Mouse (Mus musculus) midbrain, embryonic 11.5 days (tissue): ENCODE data around the gene March6. TPM values are rescaled to one million over a fixed set of nuclear protein-coding genes. Genes with fewer than 3 reads are reported as not detected.

Experiments
- ATAC-seq: fragments of 200-750 bp; cut with Nextera tagmentation; 2 replicates; pipeline ENCODE4 v1.8.0; 2017; ENCODE audit warnings: moderate TSS enrichment, moderate library complexity; ENCODE audit not compliant: low FRiP score
- DNase-seq: peaks from one replicate; pipeline ENCODE4 v3.0.0; 2015; ENCODE audit warnings: low spot score; ENCODE audit errors: missing footprints
- H3K27ac ChIP-seq: fragments of 300-500 bp; sonication (generic); 2 replicates; pipeline ENCODE4 v1.5.1; 2014; ENCODE audit warnings: low read depth, low read length
- H3K27me3 ChIP-seq: fragments of 300-500 bp; sonication (generic); 2 replicates; pipeline ENCODE4 v1.6.1; 2014; ENCODE audit warnings: mild to moderate bottlenecking, low read length, moderate library complexity, mixed read lengths; ENCODE audit not compliant: control insufficient read depth, insufficient read depth
- H3K36me3 ChIP-seq: fragments of 300-500 bp; sonication (generic); 2 replicates; pipeline ENCODE4 v1.6.1; 2014; ENCODE audit warnings: mild to moderate bottlenecking, low read length, moderate library complexity, mixed read lengths; ENCODE audit not compliant: control insufficient read depth, insufficient read depth
- H3K4me1 ChIP-seq: fragments of 300-500 bp; sonication (generic); 2 replicates; pipeline ENCODE4 v1.6.1; 2014; ENCODE audit warnings: low read length; ENCODE audit not compliant: control insufficient read depth, insufficient read depth
- H3K4me2 ChIP-seq: fragments of 300-500 bp; sonication (generic); 2 replicates; pipeline ENCODE4 v1.6.1; 2014; ENCODE audit warnings: mild to moderate bottlenecking, moderate library complexity
- H3K4me3 ChIP-seq: fragments of 300-500 bp; sonication (generic); 2 replicates; pipeline ENCODE4 v1.5.1; 2014; ENCODE audit warnings: low read depth, low read length
- H3K9ac ChIP-seq: fragments of 300-500 bp; sonication (generic); 2 replicates; pipeline ENCODE4 v1.6.1; 2014; ENCODE audit warnings: low read length
- H3K9me3 ChIP-seq: fragments of 300-500 bp; sonication (generic); 2 replicates; pipeline ENCODE4 v1.6.1; 2016; ENCODE audit warnings: low read length; ENCODE audit not compliant: control insufficient read depth
- WGBS: fragments of 180-500 bp; shearing (Covaris S2); extraction: QIAGEN DNeasy Blood & Tissue Kit; methylation state at CpG from one replicate; pipeline ENCODE4 v1.1.7; 2014; 5-methylcytosine and 5-hydroxymethylcytosine counted together
- polyA plus RNA-seq: library from polyadenylated mRNA; unstranded; fragments of >200 nt; fragmentation: Nextera tagmentation; extraction: Ambion mirVana; gene quantifications from 2 replicates; pipeline ENCODE4 v1.2.1, GENCODE M21; 2014

Gene March6
- polyA plus RNA-seq, 1 experiment from 2014 or later = 53.9 TPM

DNA sequence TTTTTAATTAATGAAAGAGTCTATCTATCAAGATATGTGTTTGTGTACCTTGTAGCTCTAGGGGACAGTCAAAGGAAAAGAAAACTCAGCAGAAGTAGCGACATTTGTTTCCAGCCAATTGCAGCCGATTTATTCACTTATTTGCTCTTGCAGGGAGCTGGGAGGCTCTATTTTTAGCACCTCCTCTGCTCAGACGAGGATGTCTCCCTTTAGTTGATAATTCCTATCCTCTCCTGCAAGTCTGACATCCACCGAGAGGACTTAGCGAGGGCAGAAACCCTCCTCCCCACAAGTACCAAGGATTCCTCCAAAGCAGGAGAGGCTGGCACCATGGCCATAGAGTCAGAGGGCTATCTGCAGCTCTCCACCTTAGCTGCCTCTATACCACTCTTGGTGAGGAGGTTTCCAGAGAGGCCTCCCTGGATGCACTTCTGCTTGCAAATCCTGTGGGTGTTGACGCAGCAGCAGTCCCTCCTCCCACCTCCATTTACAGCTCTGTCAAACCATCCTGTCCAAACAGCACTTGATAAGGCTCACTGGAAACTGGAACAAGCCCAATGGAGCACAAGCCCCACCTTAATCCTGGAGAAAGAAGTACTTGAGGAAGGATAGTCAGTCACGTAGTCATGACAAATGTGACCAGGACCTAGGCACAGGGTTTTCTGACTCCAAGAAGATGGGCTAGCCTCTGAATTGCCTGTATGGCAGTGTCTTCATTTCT lies 108.0 kb downstream of the March6 start:
- H3K4me2 ChIP-seq = no peak overlapping the region
- no peaks in the 10 kb centered on the region for H3K27me3 ChIP-seq

DNA sequence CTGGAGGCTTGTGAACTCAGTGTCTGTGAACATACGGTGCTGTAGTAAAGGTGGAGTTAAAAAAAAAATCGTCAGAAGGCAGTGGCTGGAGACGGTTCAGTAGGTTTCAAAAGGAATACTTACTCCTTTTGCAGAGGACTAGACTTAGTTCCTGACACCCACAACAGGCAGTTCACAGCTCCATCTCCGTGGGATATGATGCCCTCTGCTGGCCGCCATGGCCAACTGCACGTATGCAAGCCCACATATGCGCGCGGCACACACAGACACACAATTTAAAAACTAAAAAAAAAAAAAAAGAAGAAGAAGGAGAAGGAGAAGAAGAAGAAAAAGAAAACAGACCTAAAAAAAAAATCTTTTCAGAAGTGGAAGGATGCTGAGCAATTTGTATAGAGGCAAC lies 111.8 kb downstream of the March6 start:
- no peak overlapping the region for H3K27ac ChIP-seq
- 40% methylated on average over 9 of the region's 9 CpGs for WGBS
- H3K9me3 ChIP-seq = no peaks in the 10 kb centered on the region
- no peaks in the 10 kb centered on the region for H3K4me1 ChIP-seq
- H3K4me3 ChIP-seq = no peak overlapping the region
- no peak overlapping the region for H3K9ac ChIP-seq
- DNase-seq (no peak), ATAC-seq (no peak)
- no peaks in the 10 kb centered on the region for H3K36me3 ChIP-seq
- H3K4me2 ChIP-seq = no peak overlapping the region
- H3K27me3 ChIP-seq = no peaks in the 10 kb centered on the region

More for the DNA sequence above, 108.0 kb downstream of the March6 start:
- H3K9ac ChIP-seq = no peak overlapping the region
- no peak overlapping the region for H3K27ac ChIP-seq
- DNase-seq (no peak), ATAC-seq (no peak)
- 73% methylated on average over 7 of the region's 7 CpGs for WGBS
- no peaks in the 10 kb centered on the region for H3K36me3 ChIP-seq
- no peaks in the 10 kb centered on the region for H3K9me3 ChIP-seq
- H3K4me1 ChIP-seq = no peaks in the 10 kb centered on the region
- no peak overlapping the region for H3K4me3 ChIP-seq

DNA sequence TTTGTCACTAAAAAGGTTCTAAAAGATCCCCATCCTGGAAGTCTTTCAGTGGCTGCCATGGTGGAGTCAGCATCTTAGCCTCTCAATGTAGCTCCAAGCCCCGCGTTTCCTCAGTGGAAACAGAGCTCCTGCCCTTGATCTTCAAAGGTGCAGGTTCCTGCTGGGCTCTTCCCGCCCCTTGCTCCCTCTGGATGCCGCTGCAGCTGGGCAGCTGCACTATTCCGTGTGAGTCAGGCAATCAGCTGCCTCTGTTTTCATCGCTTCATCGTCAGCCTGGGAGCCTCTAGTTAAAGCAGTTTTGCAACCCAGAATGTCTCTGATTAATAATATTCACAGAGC lies 112.2 kb downstream of the March6 start:
- H3K27ac ChIP-seq = no peak overlapping the region
- no peaks in the 10 kb centered on the region for H3K36me3 ChIP-seq
- DNase-seq (no peak), ATAC-seq (no peak)
- no peak overlapping the region for H3K4me3 ChIP-seq
- H3K9ac ChIP-seq = no peak overlapping the region
- no peaks in the 10 kb centered on the region for H3K9me3 ChIP-seq
- no peaks in the 10 kb centered on the region for H3K27me3 ChIP-seq
- H3K4me1 ChIP-seq = no peaks in the 10 kb centered on the region
- no peak overlapping the region for H3K4me2 ChIP-seq
- WGBS = 22% methylated on average over 7 of the region's 7 CpGs

DNA sequence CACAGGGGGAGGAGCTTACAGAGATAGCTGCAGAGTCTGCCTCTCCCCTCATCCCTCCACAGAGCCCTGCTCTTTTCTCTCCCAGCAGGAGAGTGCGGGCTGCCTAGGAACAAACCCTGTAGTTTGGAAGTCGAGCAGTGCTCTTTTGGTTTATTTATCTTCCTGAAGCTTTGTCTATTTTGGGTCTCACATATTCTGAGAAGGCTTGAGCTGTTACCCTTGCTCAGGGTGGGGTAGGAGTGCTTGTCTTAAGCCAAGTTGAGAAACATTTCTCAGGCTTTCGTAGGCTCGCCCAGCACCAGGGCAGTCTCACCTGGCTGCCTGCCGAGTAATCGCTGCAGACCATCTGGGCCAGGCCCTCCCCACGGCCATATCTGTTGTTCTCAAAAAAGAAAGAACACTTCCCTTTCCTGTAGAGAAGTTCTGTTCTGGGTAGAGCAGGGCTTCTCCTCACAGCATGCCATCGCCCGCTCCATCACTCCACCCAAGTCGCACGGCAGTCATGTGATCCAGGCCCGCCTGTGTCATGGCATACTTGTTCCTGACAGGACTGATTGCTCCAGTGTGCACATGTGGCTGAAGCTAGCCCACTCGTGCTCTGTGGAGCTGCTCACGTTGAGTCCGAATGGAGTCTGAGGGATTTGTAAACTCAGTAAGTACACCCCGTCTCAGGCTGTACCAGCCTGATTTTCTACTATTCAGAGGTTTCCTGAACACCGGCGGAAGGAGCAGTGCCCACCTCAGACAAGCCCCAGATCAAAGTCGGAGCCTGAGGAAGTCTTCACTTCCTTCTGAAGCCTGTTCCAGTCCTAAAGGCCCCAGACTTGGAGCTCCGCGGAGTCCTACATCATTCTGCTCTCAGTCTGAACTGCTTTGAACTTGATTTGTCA lies 112.8 kb downstream of the March6 start:
- H3K4me3 ChIP-seq = no peak overlapping the region
- no peak overlapping the region for H3K9ac ChIP-seq
- H3K4me2 ChIP-seq = no peak overlapping the region
- WGBS = 62% methylated on average over 21 of the region's 21 CpGs
- H3K36me3 ChIP-seq = no peaks in the 10 kb centered on the region
- H3K4me1 ChIP-seq = no peaks in the 10 kb centered on the region
- no peak overlapping the region for H3K27ac ChIP-seq
- 0 out of 2 replicates have a peak, but pooled peaks have one; percentile 50 for ATAC-seq
- H3K27me3 ChIP-seq = no peaks in the 10 kb centered on the region
- DNase-seq = no peak
- H3K9me3 ChIP-seq = no peaks in the 10 kb centered on the region

DNA sequence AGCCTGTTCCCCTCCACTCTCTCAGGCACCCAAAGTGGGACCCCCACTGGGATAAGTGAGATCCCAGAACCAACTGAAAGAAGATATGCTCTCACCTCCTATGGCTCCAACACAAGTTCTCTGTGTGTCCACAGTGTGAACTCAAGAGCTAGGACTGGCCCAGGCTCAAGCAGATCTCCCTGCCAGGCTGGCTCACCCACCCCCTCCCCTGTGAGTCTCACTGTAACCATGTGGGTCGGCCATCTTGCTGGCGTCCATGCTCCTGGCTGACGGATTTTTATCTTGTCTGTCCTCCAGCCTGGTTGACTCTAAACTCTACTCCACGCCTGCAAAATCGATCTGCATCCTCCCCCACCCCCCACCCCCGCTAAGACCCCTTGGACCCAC lies 113.5 kb downstream of the March6 start:
- H3K4me2 ChIP-seq = no peak overlapping the region
- ATAC-seq = no peak
- H3K27me3 ChIP-seq = no peaks in the 10 kb centered on the region
- H3K4me3 ChIP-seq = no peak overlapping the region
- H3K27ac ChIP-seq = no peak overlapping the region
- no peak overlapping the region for H3K9ac ChIP-seq
- no peak for DNase-seq
- H3K4me1 ChIP-seq = no peaks in the 10 kb centered on the region
- no peaks in the 10 kb centered on the region for H3K36me3 ChIP-seq
- H3K9me3 ChIP-seq = no peaks in the 10 kb centered on the region
- WGBS = 73% methylated on average over 6 of the region's 6 CpGs

DNA sequence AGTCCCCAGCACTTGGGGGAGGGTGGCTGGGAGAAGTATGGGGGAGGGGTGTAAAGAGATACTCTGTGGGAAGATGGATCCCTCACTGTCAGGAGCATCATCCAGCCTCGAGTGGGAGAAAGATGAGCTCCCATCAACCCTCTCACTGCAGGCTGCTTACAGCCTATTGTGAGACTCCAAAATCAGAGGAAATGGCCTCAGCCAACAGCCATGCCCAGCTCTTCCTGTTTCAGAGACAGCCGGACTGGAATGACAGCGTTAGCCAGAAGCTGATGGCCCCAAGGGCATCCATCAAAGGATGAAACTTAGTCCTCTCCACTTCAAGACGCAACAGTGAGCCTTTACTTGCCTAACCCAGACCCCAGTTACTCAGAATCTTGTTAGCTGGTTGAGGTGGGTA lies 115.7 kb downstream of the March6 start:
- no peak overlapping the region for H3K9ac ChIP-seq
- WGBS = 87% methylated on average over 4 of the region's 4 CpGs
- no peak for ATAC-seq
- no peak overlapping the region for H3K4me3 ChIP-seq
- H3K4me1 ChIP-seq = no peaks in the 10 kb centered on the region
- H3K36me3 ChIP-seq = no peaks in the 10 kb centered on the region
- no peak overlapping the region for H3K4me2 ChIP-seq
- no peak overlapping the region for H3K27ac ChIP-seq
- H3K27me3 ChIP-seq = no peaks in the 10 kb centered on the region
- DNase-seq = no peak
- H3K9me3 ChIP-seq = no peaks in the 10 kb centered on the region

DNA sequence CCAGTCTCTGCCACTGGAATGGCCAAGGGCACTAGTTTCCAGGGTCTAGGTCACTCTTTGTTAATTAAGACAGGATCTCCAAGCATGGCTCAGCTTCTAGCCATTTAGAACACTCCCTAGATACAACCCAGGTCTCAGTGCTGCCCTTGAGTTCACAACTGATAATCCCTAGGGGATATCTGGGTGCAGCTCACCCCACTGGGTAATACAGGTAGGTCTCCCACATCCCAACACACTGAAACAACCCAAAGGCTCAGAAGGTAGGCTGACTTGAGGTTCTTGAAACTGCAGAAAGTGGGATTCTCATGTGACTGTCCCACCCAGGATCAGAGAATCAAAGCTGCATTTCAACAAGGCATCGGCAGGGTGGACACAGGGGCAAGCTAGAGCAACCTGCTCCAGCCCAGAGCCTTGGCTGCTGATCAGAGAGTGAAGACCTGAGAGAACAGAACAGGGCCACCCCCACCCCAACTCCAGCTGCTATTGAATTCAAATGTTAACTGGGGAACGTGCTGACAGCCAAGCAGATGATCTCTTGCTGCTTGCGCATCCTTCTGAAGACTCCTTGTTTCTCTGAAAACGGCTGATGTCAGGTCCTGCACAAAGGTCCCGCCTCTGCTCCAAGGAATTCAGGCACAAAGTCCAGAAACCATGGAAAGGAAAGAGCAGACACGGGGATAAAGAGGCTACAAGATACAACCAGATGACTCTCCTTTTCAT lies 116.5 kb downstream of the March6 start:
- Histone ChIP-seq H3K4me1 (no peaks in the 10 kb centered on the region), H3K36me3 (no peaks in the 10 kb centered on the region), H3K4me2 (no peak overlapping the region), H3K9me3 (no peaks in the 10 kb centered on the region), H3K27me3 (no peaks in the 10 kb centered on the region), H3K4me3 (no peak overlapping the region), H3K9ac (no peak overlapping the region), H3K27ac (no peak overlapping the region)
- 46% methylated on average over 6 of the region's 6 CpGs for WGBS
- ATAC-seq (no peak), DNase-seq (no peak)

DNA sequence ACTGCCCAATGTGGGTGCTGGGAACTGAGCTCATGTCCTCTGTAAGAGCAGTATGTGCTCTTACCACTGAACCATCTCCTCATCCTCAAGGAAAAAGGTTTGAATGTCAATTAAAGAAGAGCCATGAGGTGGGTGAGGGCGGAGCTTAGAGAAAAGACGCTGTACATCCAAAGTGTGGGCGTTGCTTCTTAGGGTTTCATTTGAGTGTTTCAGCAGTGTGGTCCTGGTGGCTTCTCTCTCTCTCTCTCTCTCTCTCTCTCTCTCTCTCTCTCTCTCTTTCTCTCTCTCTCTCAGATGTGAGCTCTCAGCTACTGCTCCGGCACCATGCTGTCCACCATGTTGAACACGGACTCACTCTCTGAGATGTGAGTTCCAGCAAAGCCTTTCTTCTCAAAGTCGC lies 117.2 kb downstream of the March6 start:
- H3K4me1 ChIP-seq = no peaks in the 10 kb centered on the region
- H3K27ac ChIP-seq = no peak overlapping the region
- no peaks in the 10 kb centered on the region for H3K36me3 ChIP-seq
- H3K9me3 ChIP-seq = no peaks in the 10 kb centered on the region
- ATAC-seq (no peak), DNase-seq (no peak)
- no peak overlapping the region for H3K4me2 ChIP-seq
- 83% methylated on average over 6 of the region's 6 CpGs for WGBS
- no peak overlapping the region for H3K4me3 ChIP-seq
- no peak overlapping the region for H3K9ac ChIP-seq
- no peaks in the 10 kb centered on the region for H3K27me3 ChIP-seq

DNA sequence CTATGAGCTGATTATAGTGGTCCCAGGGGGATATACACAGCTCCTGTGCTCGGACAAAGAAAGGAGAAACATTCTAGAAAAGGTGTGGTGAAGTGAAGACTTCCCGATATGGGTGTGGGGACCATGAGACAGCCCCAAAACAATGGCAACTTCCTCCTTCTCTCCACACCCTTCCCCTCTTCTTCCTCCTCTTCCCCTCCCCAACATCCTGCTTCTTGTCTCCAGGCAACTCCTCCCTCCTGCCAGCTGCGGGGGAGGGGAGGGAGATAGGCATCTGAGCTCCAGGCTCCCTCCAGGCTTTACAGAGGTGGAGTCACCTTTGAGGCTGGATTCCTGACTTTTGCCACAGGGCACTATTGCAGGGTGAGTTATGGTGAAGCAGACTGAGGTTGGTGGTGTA lies 117.9 kb downstream of the March6 start:
- Histone ChIP-seq H3K4me1 (no peaks in the 10 kb centered on the region), H3K36me3 (no peaks in the 10 kb centered on the region), H3K4me2 (no peak overlapping the region), H3K27me3 (no peaks in the 10 kb centered on the region), H3K4me3 (no peak overlapping the region), H3K27ac (no peak overlapping the region), H3K9me3 (no peaks in the 10 kb centered on the region), H3K9ac (no peak overlapping the region)
- no peak for DNase-seq
- ATAC-seq = no peak
- 84% methylated on average over 3 of the region's 3 CpGs for WGBS
